ENCODE assay signal across 22 mouse cellular contexts in genomic region chr4:119075273-119075672, GRCm38 (mm10). TPM values are rescaled to one million over a fixed set of nuclear protein-coding genes. Genes with fewer than 3 reads are reported as not detected.
DNase-seq lines count a peak whose midpoint lies in the region; ATAC-seq and TF ChIP-seq lines count a peak whose summit lies in the region.
"Had no signal": no experiment of that assay in that cellular context is flagged by ENCODE, and none has a peak within 500 bp of the region (broad histone marks: within the 10 kb centered on the region; RNA-seq: fewer than 3 reads in every experiment).

No protein-coding gene starts in this region.

- no peak for TF ChIP-seq EP300 in stomach, postnatal 0 days (optimal IDR thresholded peaks at IDR 0.05)

- H3K4me2 ChIP-seq in liver, embryonic 12.5 days: no peak overlapping the region
- H3K4me2 ChIP-seq in stomach, postnatal 0 days (replicated peaks; ENCODE audit: low read depth): no peak overlapping the region
- H3K4me2 ChIP-seq: embryonic facial prominence, embryonic 12.5 days; heart, embryonic 12.5 days; limb, embryonic 15.5 days had no signal

- H3K4me1 ChIP-seq in liver, embryonic 12.5 days: peaks cover 64% of the 10 kb centered on the region
- peaks cover 64% of the 10 kb centered on the region for H3K4me1 ChIP-seq in E14TG2a.4 (replicated peaks; ENCODE audit: low read depth, low read length)
- H3K4me1 ChIP-seq in limb, embryonic 10.5 days: peaks cover 62% of the 10 kb centered on the region
- H3K4me1 ChIP-seq in stomach, postnatal 0 days (replicated peaks; ENCODE audit: control insufficient read depth, insufficient read depth): peaks cover 10% of the 10 kb centered on the region; the same call in 1 of the 2 replicates

- no peak overlapping the region for H3K4me3 ChIP-seq in liver, embryonic 12.5 days
- peak overlapping the region; percentile 63 for H3K4me3 ChIP-seq in E14TG2a.4 (replicated peaks; ENCODE audit: low read length)
- no peak overlapping the region for H3K4me3 ChIP-seq in limb, embryonic 10.5 days
- no peak overlapping the region for H3K4me3 ChIP-seq in stomach, postnatal 0 days (ENCODE audit: low read depth, low read length)
- H3K4me3 ChIP-seq: embryonic facial prominence, embryonic 12.5 days; gastrocnemius, adult 2 months; heart, embryonic 12.5 days; limb, embryonic 15.5 days; myocyte had no signal

- peaks cover 52% of the 10 kb centered on the region for H3K27me3 ChIP-seq in liver, embryonic 12.5 days (replicated peaks)
- no peaks in the 10 kb centered on the region for H3K27me3 ChIP-seq in E14TG2a.4 (ENCODE audit: insufficient read depth, low read length)
- H3K27me3 ChIP-seq in limb, embryonic 10.5 days (ENCODE audit: low read depth, poor library complexity, severe bottlenecking): peaks cover 38% of the 10 kb centered on the region
- no peaks in the 10 kb centered on the region for H3K27me3 ChIP-seq in stomach, postnatal 0 days (ENCODE audit: control insufficient read depth, insufficient read depth, low read length)

- peak; percentile 19 for DNase-seq in embryo, embryonic 10.5 days (ENCODE audit: low spot score)
- DNase-seq in embryo, embryonic 10 days (ENCODE audit: low spot score): no peak
- no peak for DNase-seq in liver
- no peak for DNase-seq in limb, embryonic 10.5 days (ENCODE audit: low spot score)
- DNase-seq in stomach, postnatal 0 days (ENCODE audit: low spot score): no peak
- no peak for DNase-seq in spleen, adult 12 weeks (ENCODE audit: low spot score)
- DNase-seq: adrenal gland, postnatal 36 days; cerebellum, adult 11-12 months; cerebellum, postnatal 14 days; gastrocnemius, adult 2 months; heart, postnatal 14 days; kidney, adult 11 months; lung, postnatal 14 days; midbrain, embryonic 14.5 days had no signal

- H3K9me3 ChIP-seq in liver, embryonic 12.5 days (replicated peaks): no peaks in the 10 kb centered on the region
- no peaks in the 10 kb centered on the region for H3K9me3 ChIP-seq in E14TG2a.4 (ENCODE audit: low read length)
- no peaks in the 10 kb centered on the region for H3K9me3 ChIP-seq in limb, embryonic 10.5 days (replicated peaks)
- H3K9me3 ChIP-seq in stomach, postnatal 0 days (ENCODE audit: control insufficient read depth, low read length): no peaks in the 10 kb centered on the region
- H3K9me3 ChIP-seq: embryonic facial prominence, embryonic 12.5 days; heart, embryonic 12.5 days; limb, embryonic 15.5 days had no signal

- 67% methylated on average over 7 of the region's 7 CpGs for WGBS in liver, embryonic 12.5 days (ENCODE audit: insufficient replicate concordance)
- WGBS in limb, embryonic 10.5 days: 53% methylated on average over 7 of the region's 7 CpGs
- WGBS in stomach, postnatal 0 days: 64% methylated on average over 6 of the region's 7 CpGs

- no peak for ATAC-seq in liver, embryonic 12.5 days
- no peak for ATAC-seq in stomach, postnatal 0 days (ENCODE audit: low FRiP score, low TSS enrichment)
- ATAC-seq: hindbrain, embryonic 16.5 days had no signal

- H3K27ac ChIP-seq in liver, embryonic 12.5 days: no peak overlapping the region
- peak overlapping the region; percentile 85 for H3K27ac ChIP-seq in limb, embryonic 10.5 days
- H3K27ac ChIP-seq in stomach, postnatal 0 days (replicated peaks): no peak overlapping the region
- H3K27ac ChIP-seq: embryonic facial prominence, embryonic 12.5 days; gastrocnemius, adult 2 months; kidney, postnatal 0 days had no signal

- no peaks in the 10 kb centered on the region for H3K36me3 ChIP-seq in liver, embryonic 12.5 days
- no peaks in the 10 kb centered on the region for H3K36me3 ChIP-seq in E14TG2a.4 (ENCODE audit: insufficient read depth, low read length)
- H3K36me3 ChIP-seq in limb, embryonic 10.5 days: no peaks in the 10 kb centered on the region
- H3K36me3 ChIP-seq in stomach, postnatal 0 days (ENCODE audit: control insufficient read depth, insufficient read depth, low read length): no peaks in the 10 kb centered on the region
- H3K36me3 ChIP-seq: embryonic facial prominence, embryonic 12.5 days; heart, embryonic 12.5 days; limb, embryonic 15.5 days had no signal

- H3K9ac ChIP-seq in liver, embryonic 12.5 days: 0 out of 2 replicates have a peak overlapping the region, but pooled peaks have one; percentile 62
- H3K9ac ChIP-seq in stomach, postnatal 0 days (ENCODE audit: low read length): no peak overlapping the region
- H3K9ac ChIP-seq: embryonic facial prominence, embryonic 12.5 days; heart, embryonic 12.5 days; limb, embryonic 15.5 days had no signal

- TF ChIP-seq CTCF in E14TG2a.4 (conservative IDR thresholded peaks at IDR 0.05; ENCODE audit: low read length): no peak
- TF ChIP-seq CTCF in stomach, postnatal 0 days (IDR thresholded peaks at IDR 0.05; ENCODE audit: low read depth): no peak

RNA-seq across cellular contexts. Expression of gene Slc2a1, which starts 33.2 kb away (rescaled TPM):
- 309 TPM in 2 replicates for polyA plus RNA-seq in liver, embryonic 12.5 days (2016; fragmentation: Nextera tagmentation; extraction: Ambion mirVana)
- polyA plus RNA-seq in limb, embryonic 10.5 days (2016; fragmentation: Nextera tagmentation; extraction: Ambion mirVana): 110 and 139 TPM in 2 replicates
- 36.9 and 39.8 TPM in 2 replicates for polyA plus RNA-seq in stomach, postnatal 0 days (2015; fragmentation: Nextera tagmentation; extraction: Ambion mirVana)
